Mouse (Mus musculus): ENCODE measurements around the gene Vmn1r17. TPM values are rescaled to one million over a fixed set of nuclear protein-coding genes. Genes with fewer than 3 reads are reported as not detected.
"Not testable (repeated sequence)": the region's sequence is repeated elsewhere in the genome, so short reads cannot be mapped to it uniquely, and the experiment has no call there.

Gene Vmn1r17
- not detected for total RNA-seq (2021)
- long read RNA-seq, experiment 1: 0 reads
- long read RNA-seq, experiment 2: 0 reads

GRCm38 (mm10) chr6:57363627-57364026 is at the start of gene Vmn1r17:
Gene Vmn1r17 (minus strand): TSS chr6:57363727.
- no peak for DNase-seq

GRCm38 (mm10) chr6:57403480-57403879 is 40.0 kb upstream of the Vmn1r17 start, which contains the start of gene Vmn1r19:
Gene Vmn1r19 (plus strand): TSS chr6:57403780.
- DNase-seq: not testable (repeated sequence)

GRCm38 (mm10) chr6:57395683-57396082 is 32.2 kb upstream of the Vmn1r17 start, which contains the start of gene Vmn1r18:
Gene Vmn1r18 (minus strand): TSS chr6:57395783.
- no peak for DNase-seq

GRCm38 (mm10) chr6:57367496-57367895 is 4.0 kb upstream of the Vmn1r17 start:
- DNase-seq: no peak

GRCm38 (mm10) chr6:57365866-57366265 is 2.3 kb upstream of the Vmn1r17 start:
- not testable (repeated sequence) for DNase-seq

- DNase-seq: no peak
Observed at GRCm38 (mm10) chr6:57356864-57357263, 6.7 kb downstream of the Vmn1r17 start.

- no peak for DNase-seq
Observed at GRCm38 (mm10) chr6:57329394-57329793, 34.1 kb downstream of the Vmn1r17 start, which contains the start of gene Vmn1r16. Gene Vmn1r16 (minus strand): TSS chr6:57329494.

GRCm38 (mm10) chr6:57326176-57326575 is 37.4 kb downstream of the Vmn1r17 start:
- DNase-seq: no peak

Other genes with a start within 250 kb of the Vmn1r17 start
- not detected for gene Vmn1r11, start 230.3 kb downstream of the Vmn1r17 start, total RNA-seq (2021)
- gene Vmn1r12, start 206.8 kb downstream of the Vmn1r17 start, total RNA-seq (2021): not detected
- not detected for gene Vmn1r13, start 160.4 kb downstream of the Vmn1r17 start, total RNA-seq (2021)
- not detected for gene Vmn1r14, start 132.0 kb downstream of the Vmn1r17 start, total RNA-seq (2021)
- not detected for gene Vmn1r15, start 105.8 kb downstream of the Vmn1r17 start, total RNA-seq (2021)
- gene Vmn1r16, start 34.2 kb downstream of the Vmn1r17 start, total RNA-seq (2021): not detected
- not detected for gene Vmn1r18, start 32.1 kb upstream of the Vmn1r17 start, total RNA-seq (2021)
- not detected for gene Vmn1r19, start 40.1 kb upstream of the Vmn1r17 start, total RNA-seq (2021)
- gene Vmn1r20, start 65.2 kb upstream of the Vmn1r17 start, total RNA-seq (2021): not detected
- 10 to 100 TPM; 21.3 to 31.3 TPM for gene Ppm1k, start 171.7 kb upstream of the Vmn1r17 start, total RNA-seq (2021)
- 10 to 100 TPM; 18.1 to 23.1 TPM for gene Herc6, start 217.3 kb upstream of the Vmn1r17 start, total RNA-seq (2021)